Mouse (Mus musculus) ES-E14 (cell line): ENCODE measurements around the gene Kif19a. TPM values are rescaled to one million over a fixed set of nuclear protein-coding genes. Genes with fewer than 3 reads are reported as not detected.

Source experiments
- DNase-seq: peaks from one replicate; pipeline ENCODE4 v3.0.0-alpha.2; 2013; ENCODE audit warnings: low read depth, low spot score
- H3K27ac ChIP-seq: 2 replicates; pipeline ENCODE4 v1.5.1; 2012; ENCODE audit warnings: low read depth, mild to moderate bottlenecking, low read length, moderate library complexity, mixed read lengths; ENCODE audit not compliant: poor library complexity, insufficient read depth, severe bottlenecking
- H3K36me3 ChIP-seq: 2 replicates; pipeline ENCODE4 v1.6.1; 2012; ENCODE audit warnings: mild to moderate bottlenecking, low read length, moderate library complexity, mixed read lengths; ENCODE audit not compliant: control insufficient read depth, poor library complexity, insufficient read depth, severe bottlenecking
- H3K4me1 ChIP-seq, 2 experiments: fragments of 150-350 bp in 1 of 2; sonication (generic) in 1 of 2; 2 replicates each; pipeline ENCODE4 v1.6.1; 2012; ENCODE audit warnings: low read length in 2 of 2, mild to moderate bottlenecking in 1 of 2, mixed read lengths in 1 of 2; ENCODE audit not compliant: control insufficient read depth in 2 of 2, insufficient read depth in 2 of 2, poor library complexity in 1 of 2
- H3K4me3 ChIP-seq, 2 experiments: fragments of 150-350 bp in 1 of 2; sonication (generic) in 1 of 2; 2 replicates each; pipeline ENCODE4 v1.5.1; 2012; ENCODE audit warnings: low read length in 2 of 2, low read depth in 1 of 2, mild to moderate bottlenecking in 1 of 2, mixed read lengths in 1 of 2; ENCODE audit not compliant: insufficient read depth in 1 of 2, poor library complexity in 1 of 2, severe bottlenecking in 1 of 2
- H3K9ac ChIP-seq: 2 replicates; pipeline ENCODE4 v1.6.1; 2012; ENCODE audit warnings: low read depth, mild to moderate bottlenecking, low read length, mixed read lengths; ENCODE audit not compliant: poor library complexity, insufficient read depth, severe bottlenecking
- H3K9me3 ChIP-seq: fragments of 150-350 bp; sonication (generic); 2 replicates; pipeline ENCODE4 v1.6.1; 2012; ENCODE audit warnings: low read depth, mild to moderate bottlenecking, low read length; ENCODE audit not compliant: control insufficient read depth, insufficient read depth
- CHD2 ChIP-seq: IDR thresholded peaks from 2 replicates; pipeline ENCODE4 v1.6.1; 2014; ENCODE audit warnings: mild to moderate bottlenecking, low read depth, low read length, inconsistent platforms
- HCFC1 ChIP-seq: IDR thresholded peaks from 2 replicates; pipeline ENCODE4 v1.6.1; 2012; ENCODE audit warnings: low read length, inconsistent platforms, borderline replicate concordance; ENCODE audit not compliant: insufficient read depth
- MAFK ChIP-seq: IDR thresholded peaks from 2 replicates; pipeline ENCODE4 v1.6.1; 2014; ENCODE audit warnings: mild to moderate bottlenecking, low read depth, low read length, inconsistent platforms; ENCODE audit not compliant: insufficient read depth
- ZC3H11A ChIP-seq: IDR thresholded peaks from 2 replicates; pipeline ENCODE4 v1.6.1; 2012; ENCODE audit warnings: low read depth, mild to moderate bottlenecking, inconsistent platforms, low read length, borderline replicate concordance
- ZNF384 ChIP-seq: IDR thresholded peaks from 2 replicates; pipeline ENCODE4 v1.6.1; 2012; ENCODE audit warnings: low read depth, low read length, inconsistent platforms
- in situ Hi-C, 2 experiments: fragments of 600-800 bp; cut with MboI; formaldehyde crosslinking; loops; one replicate each; pipeline ENCODE4 v1.15.1; 2025; ENCODE audit warnings: low sequenced_read_pairs in 2 of 2, inconsistent platforms in 1 of 2; ENCODE audit not compliant: unreplicated experiment in 2 of 2
- total RNA-seq: library from RNA; depleted of rRNA; stranded (reverse); fragments of 300-350 nt; gene quantifications from 2 replicates; pipeline ENCODE4 v1.2.3, GENCODE M21; 2012

Kif19a gene
- total RNA-seq, 1 experiment: 1.1 TPM

DNA sequence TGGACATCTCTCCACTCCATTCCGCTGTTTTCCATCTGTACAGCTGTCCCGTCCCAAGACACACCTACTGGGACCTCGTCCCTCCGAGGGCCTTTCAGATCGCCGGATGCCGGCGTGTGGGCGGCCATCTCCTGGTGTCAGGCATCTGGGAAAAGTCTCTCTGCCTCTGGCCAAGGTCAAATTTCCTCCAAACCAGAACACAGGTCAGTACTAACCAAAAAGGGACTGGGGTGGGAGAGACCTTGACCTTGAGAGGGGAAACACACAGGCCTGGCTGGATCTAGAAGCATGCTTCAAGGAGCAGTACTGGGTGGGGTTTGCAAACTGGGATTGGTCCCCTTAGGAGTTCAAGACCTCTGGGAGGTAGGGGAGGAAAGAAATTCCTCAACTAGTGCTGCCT lies 24.5 kb downstream of the Kif19a start:
- TF ChIP-seq MAFK (no peak), HCFC1 (no peak), CHD2 (no peak), ZC3H11A (no peak), ZNF384 (no peak)
- in situ Hi-C loops: no loop called here
- peaks cover 11 to 17% of the 10 kb centered on the region in 2 experiments; a peak in 2 of 4 replicates for H3K4me1 ChIP-seq

DNA sequence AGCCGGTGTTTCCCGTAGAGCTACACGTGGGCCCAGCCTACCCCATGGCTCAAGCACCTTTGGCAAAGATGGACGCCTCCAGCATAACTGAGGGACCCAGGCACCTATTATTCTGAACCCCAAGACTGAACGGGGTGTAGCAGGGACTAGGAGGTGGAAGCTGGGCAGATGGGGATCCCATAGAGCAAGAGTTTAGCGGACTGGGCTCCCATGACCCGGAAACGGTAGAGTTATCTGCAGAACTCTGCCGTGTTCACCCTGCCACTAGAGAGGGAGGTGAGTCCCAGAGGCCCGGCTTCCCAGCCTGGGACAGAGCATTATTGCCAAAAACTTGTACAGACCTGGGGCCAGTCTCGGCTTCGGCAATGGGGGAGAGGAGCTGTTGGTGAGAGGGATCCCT lies 25.0 kb downstream of the Kif19a start:
- Histone ChIP-seq H3K9me3 (no peaks in the 10 kb centered on the region), H3K27ac (no peak overlapping the region), H3K9ac (no peak overlapping the region), H3K4me1 (peaks cover 11 to 21% of the 10 kb centered on the region in 2 experiments; a peak in 3 of 4 replicates), H3K36me3 (no peaks in the 10 kb centered on the region), H3K4me3 (no peak overlapping the region)
- in situ Hi-C loops: no loop called here
- DNase-seq: no peak
- TF ChIP-seq CHD2 (no peak), ZNF384 (no peak), HCFC1 (no peak), MAFK (no peak), ZC3H11A (no peak)

More for the DNA sequence above, 24.5 kb downstream of the Kif19a start:
- Histone ChIP-seq H3K36me3 (no peaks in the 10 kb centered on the region), H3K9me3 (no peaks in the 10 kb centered on the region), H3K27ac (no peak overlapping the region), H3K9ac (no peak overlapping the region), H3K4me3 (no peak overlapping the region)
- DNase-seq: no peak

DNA sequence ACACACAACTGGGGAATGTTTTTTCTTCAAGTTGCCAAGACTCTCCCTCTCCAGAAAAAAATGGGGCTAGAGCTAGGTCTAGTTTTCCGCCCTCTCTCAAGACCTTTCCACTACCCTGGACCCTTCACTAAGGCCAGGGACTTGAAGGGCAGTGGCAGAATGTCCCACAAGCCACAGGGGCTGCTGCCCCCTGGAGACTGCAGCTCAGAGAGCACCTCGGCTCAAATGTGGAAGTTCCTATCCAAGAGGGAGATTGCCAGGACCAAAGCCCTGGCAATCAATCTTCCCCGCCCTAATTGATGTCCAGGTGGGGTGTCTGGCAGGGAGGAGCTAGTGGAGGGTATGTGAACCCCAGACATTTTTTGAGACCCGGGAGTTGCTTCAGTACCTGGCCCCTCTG lies 25.7 kb downstream of the Kif19a start:
- no peak overlapping the region for H3K27ac ChIP-seq
- TF ChIP-seq MAFK (no peak), HCFC1 (no peak), ZNF384 (no peak)
- H3K9ac ChIP-seq: no peak overlapping the region
- DNase-seq: no peak
- no peak overlapping the region for H3K4me3 ChIP-seq
- in situ Hi-C loops: no loop called here
- no peaks in the 10 kb centered on the region for H3K36me3 ChIP-seq
- peaks cover 8 to 24% of the 10 kb centered on the region in 2 experiments; a peak in 3 of 4 replicates for H3K4me1 ChIP-seq
- no peaks in the 10 kb centered on the region for H3K9me3 ChIP-seq

DNA sequence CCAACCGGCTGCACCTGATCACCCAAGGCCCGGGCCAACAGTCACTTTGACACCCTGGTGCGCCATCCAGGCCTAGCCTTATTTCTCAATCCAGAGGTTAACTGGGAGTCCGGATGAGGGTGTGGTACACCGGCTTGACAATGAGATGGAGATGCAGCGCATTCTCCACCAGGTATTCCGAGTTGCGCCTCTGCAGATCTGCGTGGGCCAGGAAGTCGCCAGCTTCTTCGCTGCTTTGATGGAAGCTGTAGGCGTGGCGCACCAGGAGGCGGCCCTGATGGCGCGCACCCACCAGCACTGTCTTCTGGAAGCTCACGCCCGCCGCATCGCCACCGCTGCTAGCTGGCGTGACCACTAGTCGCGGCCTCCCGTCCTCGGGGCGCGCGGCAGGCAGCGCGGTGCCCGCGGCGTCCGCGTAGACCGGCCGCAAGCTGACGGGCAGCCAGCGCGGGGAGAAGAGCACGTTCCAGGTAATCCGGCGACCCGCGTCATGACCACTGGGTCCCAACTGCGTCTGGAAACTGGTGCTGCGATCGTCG lies 26.2 kb downstream of the Kif19a start:
- no peak overlapping the region for H3K27ac ChIP-seq
- in situ Hi-C loops: no loop called here
- H3K4me1 ChIP-seq: peaks cover 8 to 29% of the 10 kb centered on the region in 2 experiments; a peak in 3 of 4 replicates
- TF ChIP-seq CHD2 (no peak), MAFK (no peak), ZNF384 (no peak), HCFC1 (no peak), ZC3H11A (no peak)
- DNase-seq: no peak
- H3K9me3 ChIP-seq: no peaks in the 10 kb centered on the region
- peak overlapping the region; percentile 41 for H3K9ac ChIP-seq
- H3K4me3 ChIP-seq: peak overlapping the region; percentile 74 to 76
- H3K36me3 ChIP-seq: no peaks in the 10 kb centered on the region
